Mouse (Mus musculus) stomach, postnatal 0 days (tissue): ENCODE measurements around the gene Ccdc141.

Experiments used
- CTCF ChIP-seq: IDR thresholded peaks from 2 replicates; pipeline ENCODE4 v1.5.1; 2016; ENCODE audit warnings: antibody characterized with exemption, low read depth, mild to moderate bottlenecking, moderate library complexity
- EP300 ChIP-seq: optimal IDR thresholded peaks from 2 replicates; pipeline ENCODE3; 2016; ENCODE audit warnings: antibody characterized with exemption

GRCm38 (mm10) chr2:77109506-77110123 lies 60.8 kb downstream of the Ccdc141 start:
- TF ChIP-seq CTCF (no peak), EP300 (no peak)
